Mouse (Mus musculus) stomach, embryonic 14.5 days (tissue): ENCODE results near the gene Ncapg2. TPM values are rescaled to one million over a fixed set of nuclear protein-coding genes. Genes with fewer than 3 reads are reported as not detected.
A peak's percentile ranks its signal among the peaks of the same experiment; 100 is the strongest.

ENCODE experiments used
- ATAC-seq: fragments of 200-750 bp; cut with Nextera tagmentation; 2 replicates; pipeline ENCODE4 v1.8.0; 2017; ENCODE audit warnings: low read depth, moderate TSS enrichment; ENCODE audit not compliant: insufficient number of reproducible peaks, insufficient read depth, low FRiP score
- H3K27ac ChIP-seq: fragments of 300-500 bp; sonication (generic); 2 replicates; pipeline ENCODE4 v1.5.1; 2014; ENCODE audit warnings: mild to moderate bottlenecking, low read length, moderate library complexity, mixed read lengths
- H3K27me3 ChIP-seq: fragments of 300-500 bp; sonication (generic); 2 replicates; pipeline ENCODE4 v1.6.1; 2014; ENCODE audit warnings: low read length, control low read depth, mixed read lengths; ENCODE audit not compliant: control insufficient read depth, insufficient read depth
- H3K36me3 ChIP-seq: fragments of 300-500 bp; sonication (generic); 2 replicates; pipeline ENCODE4 v1.6.1; 2014; ENCODE audit warnings: mild to moderate bottlenecking, control low read depth, low read length, moderate library complexity, mixed read lengths; ENCODE audit not compliant: control insufficient read depth, insufficient read depth
- H3K4me1 ChIP-seq: fragments of 300-500 bp; sonication (generic); 2 replicates; pipeline ENCODE4 v1.6.1; 2014; ENCODE audit warnings: low read length, control low read depth, mixed read lengths; ENCODE audit not compliant: control insufficient read depth, insufficient read depth
- H3K4me2 ChIP-seq: fragments of 300-500 bp; sonication (generic); replicated peaks from 2 replicates; pipeline ENCODE4 v1.6.1; 2014; ENCODE audit warnings: low read depth, low read length, control low read depth
- H3K4me3 ChIP-seq: fragments of 300-500 bp; sonication (generic); 2 replicates; pipeline ENCODE4 v1.5.1; 2014; ENCODE audit warnings: low read depth, low read length, control low read depth
- H3K9ac ChIP-seq: fragments of 300-500 bp; sonication (generic); replicated peaks from 2 replicates; pipeline ENCODE4 v1.6.1; 2014; ENCODE audit warnings: low read depth, mild to moderate bottlenecking, control low read depth, low read length, moderate library complexity, mixed read lengths
- H3K9me3 ChIP-seq: fragments of 300-500 bp; sonication (generic); 2 replicates; pipeline ENCODE4 v1.6.1; 2016; ENCODE audit warnings: low read depth, low read length, control low read depth; ENCODE audit not compliant: control insufficient read depth
- WGBS: fragments of 180-500 bp; shearing (Covaris S2); extraction: QIAGEN DNeasy Blood & Tissue Kit; methylation state at CpG from one replicate; pipeline ENCODE4 v1.1.7; 2014; 5-methylcytosine and 5-hydroxymethylcytosine counted together
- polyA plus RNA-seq: library from polyadenylated mRNA; unstranded; fragments of >200 nt; fragmentation: Nextera tagmentation; extraction: Ambion mirVana; gene quantifications from 2 replicates; pipeline ENCODE4 v1.2.1, GENCODE M21; 2014

Ncapg2 gene
- polyA plus RNA-seq, 1 experiment from 2014 or later: 44.6 TPM

DNA sequence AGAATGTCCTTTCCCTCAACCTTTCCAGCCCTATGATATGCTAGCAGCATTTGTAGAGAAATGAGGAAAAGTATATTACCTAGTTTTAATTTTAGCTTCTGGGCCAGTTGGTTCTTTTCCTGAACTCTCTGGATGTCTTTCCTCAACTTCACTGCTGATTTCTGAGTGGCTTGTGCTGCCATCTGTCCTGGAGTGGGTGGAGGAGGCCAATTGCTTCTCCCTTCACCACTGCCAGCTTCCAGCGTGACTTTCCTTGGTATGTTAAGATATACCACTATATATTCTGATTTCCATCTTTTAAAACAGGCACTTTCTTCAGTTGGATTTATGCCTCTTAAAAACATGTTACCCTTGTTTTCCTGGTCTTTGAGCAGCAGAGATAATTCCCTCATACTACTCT, 63.1 kb downstream of the Ncapg2 start:
- no peaks in the 10 kb centered on the region; the same call in 1 of the 2 replicates for H3K36me3 ChIP-seq

GRCm38 (mm10) chr12:116469096-116469495, 63.9 kb downstream of the Ncapg2 start:
- Histone ChIP-seq H3K27ac (no peak overlapping the region), H3K4me2 (no peak overlapping the region), H3K36me3 (no peaks in the 10 kb centered on the region), H3K9ac (no peak overlapping the region), H3K27me3 (no peaks in the 10 kb centered on the region), H3K9me3 (no peaks in the 10 kb centered on the region), H3K4me3 (no peak overlapping the region), H3K4me1 (no peaks in the 10 kb centered on the region)
- WGBS: 87% methylated on average over 3 of the region's 3 CpGs
- ATAC-seq: no peak

More for the DNA sequence above, 63.1 kb downstream of the Ncapg2 start:
- ATAC-seq: no peak
- no peaks in the 10 kb centered on the region for H3K27me3 ChIP-seq
- H3K27ac ChIP-seq: no peak overlapping the region
- H3K4me3 ChIP-seq: no peak overlapping the region
- H3K9me3 ChIP-seq: no peaks in the 10 kb centered on the region
- WGBS: 90% methylated on average over 1 of the region's 1 CpGs
- no peaks in the 10 kb centered on the region for H3K4me1 ChIP-seq
- no peak overlapping the region for H3K9ac ChIP-seq
- H3K4me2 ChIP-seq: no peak overlapping the region

DNA sequence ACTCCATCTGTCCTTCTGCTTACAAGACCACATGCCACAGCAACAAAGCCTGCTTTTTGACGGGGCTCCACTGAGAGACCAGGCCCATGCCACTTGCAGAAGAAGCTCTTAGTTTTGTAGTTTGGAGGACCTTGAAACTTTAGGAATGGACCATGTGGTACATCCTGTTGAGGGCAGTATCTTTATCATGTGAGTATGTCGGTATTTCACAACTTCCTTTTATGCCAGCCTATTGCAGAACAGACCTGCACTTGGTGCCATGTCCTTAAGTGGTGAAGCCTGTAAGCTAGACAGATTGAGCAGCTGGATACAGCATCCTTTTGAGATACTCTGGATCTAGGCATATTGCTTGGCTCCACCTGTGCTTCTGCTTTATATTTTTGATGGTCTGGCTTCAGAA, 68.1 kb downstream of the Ncapg2 start:
- no peak overlapping the region for H3K9ac ChIP-seq
- H3K4me3 ChIP-seq: no peak overlapping the region
- no peaks in the 10 kb centered on the region for H3K4me1 ChIP-seq
- H3K27ac ChIP-seq: no peak overlapping the region
- no peaks in the 10 kb centered on the region for H3K36me3 ChIP-seq
- no peaks in the 10 kb centered on the region for H3K27me3 ChIP-seq
- ATAC-seq: no peak
- H3K9me3 ChIP-seq: no peaks in the 10 kb centered on the region
- 75% methylated on average over 2 of the region's 2 CpGs for WGBS
- H3K4me2 ChIP-seq: no peak overlapping the region

GRCm38 (mm10) chr12:116473761-116474160, 68.6 kb downstream of the Ncapg2 start:
- H3K27ac ChIP-seq: no peak overlapping the region
- H3K27me3 ChIP-seq: no peaks in the 10 kb centered on the region
- H3K4me1 ChIP-seq: no peaks in the 10 kb centered on the region
- no peak overlapping the region for H3K4me2 ChIP-seq
- ATAC-seq: no peak
- no peak overlapping the region for H3K4me3 ChIP-seq
- no peaks in the 10 kb centered on the region for H3K9me3 ChIP-seq
- H3K9ac ChIP-seq: no peak overlapping the region
- no peaks in the 10 kb centered on the region for H3K36me3 ChIP-seq

DNA sequence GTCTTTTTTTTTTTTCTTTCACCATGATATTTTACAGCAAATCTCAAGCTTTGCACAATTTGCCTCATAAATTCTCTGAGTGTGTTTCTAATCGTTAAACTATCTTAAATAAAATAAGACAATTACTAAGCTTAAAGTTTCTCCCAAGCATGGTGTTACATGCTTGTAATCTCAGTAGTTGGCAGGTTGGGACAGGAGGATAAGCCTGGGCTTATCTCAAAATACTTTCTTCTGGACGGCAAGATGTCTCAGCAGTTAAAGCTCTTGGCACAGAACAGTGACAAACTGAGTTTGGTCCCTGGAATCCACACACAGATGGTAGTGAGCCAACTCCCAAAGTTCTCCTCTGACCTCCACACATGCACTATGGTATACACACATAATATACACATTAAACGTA, 69.5 kb downstream of the Ncapg2 start:
- H3K4me2 ChIP-seq: no peak overlapping the region
- 45% methylated on average over 3 of the region's 3 CpGs for WGBS
- H3K27ac ChIP-seq: no peak overlapping the region
- no peaks in the 10 kb centered on the region for H3K27me3 ChIP-seq
- H3K36me3 ChIP-seq: no peaks in the 10 kb centered on the region
- no peak overlapping the region for H3K4me3 ChIP-seq
- no peak overlapping the region for H3K9ac ChIP-seq
- H3K9me3 ChIP-seq: no peaks in the 10 kb centered on the region
- H3K4me1 ChIP-seq: no peaks in the 10 kb centered on the region
- no peak for ATAC-seq

- WGBS: 68% methylated on average over 1 of the region's 1 CpGs
- Histone ChIP-seq H3K27me3 (no peaks in the 10 kb centered on the region), H3K4me3 (no peak overlapping the region), H3K36me3 (no peaks in the 10 kb centered on the region), H3K4me1 (no peaks in the 10 kb centered on the region), H3K27ac (no peak overlapping the region), H3K9me3 (no peaks in the 10 kb centered on the region), H3K4me2 (no peak overlapping the region), H3K9ac (no peak overlapping the region)
- no peak for ATAC-seq
Measured at GRCm38 (mm10) chr12:116478771-116479170, 73.6 kb downstream of the Ncapg2 start.

DNA sequence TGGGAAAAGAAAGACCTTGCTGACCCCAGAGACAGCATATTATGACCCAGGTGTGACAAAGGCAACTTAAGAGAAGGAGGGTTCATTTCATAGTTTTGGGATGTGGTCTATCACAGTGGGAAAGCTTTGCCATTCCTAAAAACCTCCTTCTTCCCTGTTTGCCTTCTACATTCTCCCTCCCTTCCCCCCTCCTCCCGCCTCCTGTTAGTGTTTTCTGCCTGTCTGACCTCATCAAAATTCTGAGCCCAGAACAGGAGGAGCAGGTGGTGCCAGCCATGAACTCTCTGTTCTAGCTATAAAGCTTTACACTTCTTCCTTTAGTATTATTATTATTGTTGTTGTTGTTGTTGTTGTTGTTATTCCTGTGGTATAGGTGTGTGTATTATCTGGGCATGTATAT, 76.7 kb downstream of the Ncapg2 start:
- no peak overlapping the region for H3K27ac ChIP-seq
- H3K4me2 ChIP-seq: no peak overlapping the region
- H3K9ac ChIP-seq: no peak overlapping the region
- peaks cover 6% of the 10 kb centered on the region; the same call in 1 of the 2 replicates for H3K4me1 ChIP-seq
- no peak overlapping the region for H3K4me3 ChIP-seq
- no peaks in the 10 kb centered on the region for H3K9me3 ChIP-seq
- ATAC-seq: no peak
- no peaks in the 10 kb centered on the region for H3K27me3 ChIP-seq
- 71% methylated on average over 1 of the region's 1 CpGs for WGBS
- H3K36me3 ChIP-seq: no peaks in the 10 kb centered on the region

- peak; percentile 79 for ATAC-seq
- Histone ChIP-seq H3K4me2 (no peak overlapping the region), H3K36me3 (no peaks in the 10 kb centered on the region), H3K4me1 (peaks cover 6% of the 10 kb centered on the region; the same call in 1 of the 2 replicates), H3K4me3 (no peak overlapping the region), H3K27ac (peak overlapping the region; percentile 41; the same call in 1 of the 2 replicates), H3K27me3 (no peaks in the 10 kb centered on the region; the same call in 1 of the 2 replicates), H3K9me3 (no peaks in the 10 kb centered on the region), H3K9ac (no peak overlapping the region)
- 27% methylated on average over 2 of the region's 2 CpGs for WGBS
Measured at GRCm38 (mm10) chr12:116483581-116483980, 78.4 kb downstream of the Ncapg2 start.

DNA sequence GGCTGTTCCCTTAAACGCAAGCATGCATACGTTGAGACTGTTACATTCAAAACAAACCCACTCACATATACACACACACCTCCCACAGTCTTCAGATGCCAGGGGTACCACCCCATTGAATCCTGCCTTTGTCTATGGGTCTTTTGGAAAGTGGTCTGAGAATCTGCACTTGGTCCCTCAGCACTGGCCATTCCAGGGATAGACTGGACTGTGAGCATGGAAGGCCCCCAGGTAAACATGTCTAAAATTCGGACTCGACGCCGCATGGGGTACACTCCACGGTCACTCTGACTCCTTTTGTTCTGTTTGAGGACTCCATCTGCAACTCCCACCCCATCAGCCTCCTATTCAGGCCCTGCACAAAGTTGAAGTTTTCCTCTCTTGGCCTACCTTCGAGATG, 79.8 kb downstream of the Ncapg2 start:
- H3K36me3 ChIP-seq: no peaks in the 10 kb centered on the region
- H3K4me3 ChIP-seq: peak overlapping the region; percentile 49; the same call in 1 of the 2 replicates
- no peak overlapping the region for H3K27ac ChIP-seq
- no peaks in the 10 kb centered on the region; the same call in 1 of the 2 replicates for H3K27me3 ChIP-seq
- peaks cover 6% of the 10 kb centered on the region; the same call in 1 of the 2 replicates for H3K4me1 ChIP-seq
- H3K9me3 ChIP-seq: no peaks in the 10 kb centered on the region
- no peak overlapping the region for H3K9ac ChIP-seq
- 75% methylated on average over 8 of the region's 8 CpGs for WGBS
- no peak for ATAC-seq
- peak overlapping the region; percentile 96 for H3K4me2 ChIP-seq
